Comparison of ENCODE assay signal across 9 mouse cellular contexts in genomic region chr2:155135534-155135933, GRCm38 (mm10). TPM values are rescaled to one million over a fixed set of nuclear protein-coding genes. Genes with fewer than 3 reads are reported as not detected.
A peak's percentile ranks its signal among the peaks of the same experiment; 100 is the strongest.
DNase-seq lines count a peak whose midpoint lies in the region; ATAC-seq and TF ChIP-seq lines count a peak whose summit lies in the region.
"Had no signal": no experiment of that assay in that cellular context is flagged by ENCODE, and none has a peak within 500 bp of the region (broad histone marks: within the 10 kb centered on the region; RNA-seq: fewer than 3 reads in every experiment).

No protein-coding gene starts in this region.

- 93% methylated on average over 1 of the region's 1 CpGs for WGBS in kidney, embryonic 16.5 days
- 86% methylated on average over 1 of the region's 1 CpGs for WGBS in embryonic facial prominence, embryonic 10.5 days
- WGBS in midbrain, postnatal 0 days, result 81% methylated on average over 1 of the region's 1 CpGs

- no peak for ATAC-seq in kidney, embryonic 16.5 days (ENCODE audit: low FRiP score, low TSS enrichment)
- ATAC-seq in midbrain, postnatal 0 days (ENCODE audit: low FRiP score), result no peak

- H3K4me1 ChIP-seq in kidney, embryonic 16.5 days (ENCODE audit: insufficient read depth, low read length), result peaks cover 17% of the 10 kb centered on the region
- peaks cover 22% of the 10 kb centered on the region for H3K4me1 ChIP-seq in embryonic facial prominence, embryonic 10.5 days
- peaks cover 17% of the 10 kb centered on the region; the same call in 1 of the 2 replicates for H3K4me1 ChIP-seq in midbrain, postnatal 0 days (ENCODE audit: insufficient read depth, low read length)

- H3K4me2 ChIP-seq in kidney, embryonic 16.5 days (replicated peaks; ENCODE audit: low read depth, low read length), result peak overlapping the region; percentile 31
- H3K4me2 ChIP-seq in midbrain, postnatal 0 days (ENCODE audit: low read depth, low read length, poor library complexity, severe bottlenecking), result 0 out of 2 replicates have a peak overlapping the region, but pooled peaks have one; percentile 6

- H3K27ac ChIP-seq in kidney, embryonic 16.5 days (ENCODE audit: low read length), result no peak overlapping the region
- H3K27ac ChIP-seq in embryonic facial prominence, embryonic 10.5 days (replicated peaks), result no peak overlapping the region
- H3K27ac ChIP-seq in midbrain, postnatal 0 days (ENCODE audit: low read depth, low read length), result no peak overlapping the region

- H3K9me3 ChIP-seq in kidney, embryonic 16.5 days (ENCODE audit: low read length), result no peaks in the 10 kb centered on the region
- H3K9me3 ChIP-seq in embryonic facial prominence, embryonic 10.5 days, result no peaks in the 10 kb centered on the region
- H3K9me3 ChIP-seq in midbrain, postnatal 0 days (ENCODE audit: low read length), result no peaks in the 10 kb centered on the region

- no peak overlapping the region for H3K9ac ChIP-seq in kidney, embryonic 16.5 days (replicated peaks; ENCODE audit: low read length)
- H3K9ac ChIP-seq in midbrain, postnatal 0 days (replicated peaks; ENCODE audit: low read length, poor library complexity, severe bottlenecking), result no peak overlapping the region

- H3K4me3 ChIP-seq in kidney, embryonic 16.5 days (ENCODE audit: low read length), result peak overlapping the region; percentile 1; the same call in 1 of the 2 replicates
- H3K4me3 ChIP-seq in embryonic facial prominence, embryonic 10.5 days, result peak overlapping the region; percentile 97; the same call in 1 of the 2 replicates
- H3K4me3 ChIP-seq in midbrain, postnatal 0 days (ENCODE audit: low read depth, low read length), result no peak overlapping the region

- no peak for DNase-seq in kidney, adult 8-10 months
- DNase-seq in embryonic facial prominence, embryonic 10.5 days (ENCODE audit: low spot score), result no peak
- peak; percentile 30 for DNase-seq in induced T-regulatory cell, adult 2 months (ENCODE audit: low read depth)
- DNase-seq in midbrain, postnatal 0 days (ENCODE audit: low spot score), result no peak
- no peak for DNase-seq in urinary bladder, postnatal 10 days (ENCODE audit: low spot score)
- DNase-seq in right cerebral cortex, postnatal 36 days (ENCODE audit: low spot score in 2 of 2), result no peak
- DNase-seq: cerebellum, adult 8-10 months; gastrocnemius, postnatal 10 days had no signal

- H3K27me3 ChIP-seq in kidney, embryonic 16.5 days (ENCODE audit: insufficient read depth, low read length), result no peaks in the 10 kb centered on the region
- H3K27me3 ChIP-seq in embryonic facial prominence, embryonic 10.5 days (replicated peaks; ENCODE audit: low read depth, poor library complexity, severe bottlenecking), result no peaks in the 10 kb centered on the region
- H3K27me3 ChIP-seq in midbrain, postnatal 0 days (ENCODE audit: insufficient read depth, low read length), result no peaks in the 10 kb centered on the region

- peaks cover 25% of the 10 kb centered on the region for H3K36me3 ChIP-seq in kidney, embryonic 16.5 days (ENCODE audit: insufficient read depth, low read length)
- H3K36me3 ChIP-seq in embryonic facial prominence, embryonic 10.5 days (replicated peaks), result peaks cover 29% of the 10 kb centered on the region
- H3K36me3 ChIP-seq in midbrain, postnatal 0 days (ENCODE audit: insufficient read depth, low read length), result peaks cover 16% of the 10 kb centered on the region; the same call in 1 of the 2 replicates

- no peak for TF ChIP-seq CTCF in midbrain, postnatal 0 days (IDR thresholded peaks at IDR 0.05)

RNA-seq across cellular contexts. Expression of gene Itch, which starts 2.2 kb away (rescaled TPM):
- 55.2 and 64.6 TPM in 2 replicates for polyA plus RNA-seq in kidney, embryonic 16.5 days (2015; fragmentation: Nextera tagmentation; extraction: Ambion mirVana)
- 58.2 TPM in 2 replicates for polyA plus RNA-seq in embryonic facial prominence, embryonic 10.5 days (2016; fragmentation: Nextera tagmentation; extraction: Ambion mirVana)
- total RNA-seq in midbrain, postnatal 0 days (2014; rRNA removed), result 38.0 and 43.8 TPM in 2 replicates
- polyA plus RNA-seq in midbrain, postnatal 0 days (2015; fragmentation: Nextera tagmentation; extraction: Ambion mirVana), result 16.0 and 20.4 TPM in 2 replicates
